Mouse (Mus musculus) c-Kit-negative CD71-positive TER-119-positive erythroid progenitor cells, embryonic 14.5 days (primary cell): ENCODE results near the gene Avil.
A peak's percentile ranks its signal among the peaks of the same experiment; 100 is the strongest.
"Not testable (repeated sequence)": the region's sequence is repeated elsewhere in the genome, so short reads cannot be mapped to it uniquely, and the experiment has no call there.

Source experiments
- DNase-seq: peaks from one replicate; pipeline ENCODE4 v3.0.0-alpha.2; 2013; ENCODE audit warnings: low read depth, low spot score

The Avil gene

GRCm38 (mm10) chr10:127059174-127059967 lies 58.9 kb downstream of the Avil start:
- DNase-seq: no peak

GRCm38 (mm10) chr10:127059968-127060916 lies 59.7 kb downstream of the Avil start, which contains the start of gene March9:
TSS of gene March9 (minus strand) at chr10:127060184.
- DNase-seq: no peak

GRCm38 (mm10) chr10:127061085-127061484 lies 60.6 kb downstream of the Avil start:
- DNase-seq: no peak

- DNase-seq: no peak
Observed at GRCm38 (mm10) chr10:127061513-127061912, 61.0 kb downstream of the Avil start.

GRCm38 (mm10) chr10:127062101-127062500 lies 61.6 kb downstream of the Avil start:
- not testable (repeated sequence) for DNase-seq

- DNase-seq: no peak
Observed at GRCm38 (mm10) chr10:127062503-127062902, 62.0 kb downstream of the Avil start.

GRCm38 (mm10) chr10:127063239-127063872 lies 62.8 kb downstream of the Avil start, which contains the start of gene Cdk4:
TSS of gene Cdk4 (plus strand) at chr10:127063534.
- DNase-seq: peak; percentile 82

GRCm38 (mm10) chr10:127063913-127064870 lies 63.7 kb downstream of the Avil start:
- no peak for DNase-seq

GRCm38 (mm10) chr10:127065981-127066380 lies 65.5 kb downstream of the Avil start:
- no peak for DNase-seq

- DNase-seq: no peak
Observed at GRCm38 (mm10) chr10:127066519-127067018, 66.1 kb downstream of the Avil start.

GRCm38 (mm10) chr10:127068360-127069038 lies 68.0 kb downstream of the Avil start:
- no peak for DNase-seq

- no peak for DNase-seq
Observed at GRCm38 (mm10) chr10:127069281-127070189, 69.0 kb downstream of the Avil start.
